Mouse (Mus musculus) embryonic facial prominence, embryonic 11.5 days (tissue): ENCODE data around the gene Ifi208. TPM values are rescaled to one million over a fixed set of nuclear protein-coding genes. Genes with fewer than 3 reads are reported as not detected.
"Not testable (repeated sequence)": the region's sequence is repeated elsewhere in the genome, so short reads cannot be mapped to it uniquely, and the experiment has no call there.

Experiments used
- ATAC-seq: fragments of 200-750 bp; cut with Nextera tagmentation; replicated peaks from 2 replicates; pipeline ENCODE4 v1.8.0; 2017; ENCODE audit warnings: low read depth; ENCODE audit not compliant: insufficient number of reproducible peaks, low FRiP score, low TSS enrichment
- DNase-seq: peaks from one replicate; pipeline ENCODE4 v3.0.0-alpha.2; 2015; ENCODE audit warnings: low spot score
- H3K27ac ChIP-seq: fragments of 300-500 bp; sonication (generic); replicated peaks from 2 replicates; pipeline ENCODE4 v1.5.1; 2014; ENCODE audit warnings: mild to moderate bottlenecking, low read depth, low read length, control low read depth
- H3K27me3 ChIP-seq: fragments of 300-500 bp; sonication (generic); 2 replicates; pipeline ENCODE4 v1.6.1; 2014; ENCODE audit warnings: mild to moderate bottlenecking, low read length, moderate library complexity, mixed read lengths; ENCODE audit not compliant: control insufficient read depth, insufficient read depth
- H3K36me3 ChIP-seq: fragments of 300-500 bp; sonication (generic); replicated peaks from 2 replicates; pipeline ENCODE4 v1.6.1; 2014; ENCODE audit warnings: low read depth, mild to moderate bottlenecking, low read length, moderate library complexity, mixed read lengths; ENCODE audit not compliant: control insufficient read depth, insufficient read depth
- H3K4me1 ChIP-seq: fragments of 300-500 bp; sonication (generic); 2 replicates; pipeline ENCODE4 v1.6.1; 2014; ENCODE audit warnings: low read length, mixed read lengths; ENCODE audit not compliant: control insufficient read depth, insufficient read depth
- H3K4me2 ChIP-seq: fragments of 300-500 bp; sonication (generic); 2 replicates; pipeline ENCODE4 v1.6.1; 2014; ENCODE audit warnings: low read depth, mild to moderate bottlenecking, control low read depth, low read length, moderate library complexity
- H3K4me3 ChIP-seq: fragments of 300-500 bp; sonication (generic); 2 replicates; pipeline ENCODE4 v1.5.1; 2014; ENCODE audit warnings: low read depth, low read length, control low read depth
- H3K9ac ChIP-seq: fragments of 300-500 bp; sonication (generic); replicated peaks from 2 replicates; pipeline ENCODE4 v1.6.1; 2014; ENCODE audit warnings: mild to moderate bottlenecking, control low read depth, low read length
- H3K9me3 ChIP-seq: fragments of 300-500 bp; sonication (generic); replicated peaks from 2 replicates; pipeline ENCODE4 v1.6.1; 2016; ENCODE audit warnings: mild to moderate bottlenecking, low read length, inconsistent platforms, mixed read lengths; ENCODE audit not compliant: control insufficient read depth
- WGBS: fragments of 180-500 bp; shearing (Covaris S2); extraction: QIAGEN DNeasy Blood & Tissue Kit; methylation state at CpG from one replicate; pipeline ENCODE4 v1.1.7; 2014; 5-methylcytosine and 5-hydroxymethylcytosine counted together
- polyA plus RNA-seq: library from polyadenylated mRNA; unstranded; fragments of >200 nt; fragmentation: Nextera tagmentation; extraction: Ambion mirVana; gene quantifications from 2 replicates; pipeline ENCODE4 v1.2.1, GENCODE M21; 2014

Gene Ifi208
- polyA plus RNA-seq, result 0.07 and 0.11 TPM in 2 replicates

DNA sequence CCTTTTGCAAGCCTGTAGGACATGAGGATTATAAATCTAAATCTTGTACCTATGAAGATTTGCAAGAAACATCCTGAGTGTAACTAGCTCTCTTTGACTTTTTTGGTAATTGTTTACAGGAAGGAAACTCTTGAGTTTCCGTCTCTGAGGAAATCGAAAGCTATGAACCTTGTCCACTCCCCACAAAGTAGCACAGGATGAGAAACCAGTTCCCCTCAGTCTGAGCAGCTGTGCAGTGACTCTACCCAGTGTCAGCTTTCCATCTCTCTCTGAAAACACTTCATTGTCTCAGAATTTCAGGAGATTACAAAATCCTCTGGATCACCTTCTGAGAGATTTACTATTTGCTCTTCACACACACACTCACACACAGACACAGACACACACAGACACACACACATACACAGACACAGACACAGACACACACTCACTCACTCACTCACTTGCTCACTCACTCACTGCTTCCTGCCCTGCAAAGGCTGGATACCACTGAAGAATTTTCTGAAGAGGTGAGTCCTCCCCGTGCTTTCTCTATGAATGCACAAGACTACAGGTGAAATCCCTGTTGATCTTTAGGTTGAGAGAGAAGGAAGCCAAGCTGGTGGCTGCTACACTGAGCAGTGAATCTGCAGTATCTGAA is at the start of gene Ifi208:
Ifi208 (plus strand) TSS at position 218 of the 640 bp plus-strand sequence.
- H3K9me3 ChIP-seq, H3K4me3 ChIP-seq, H3K9ac ChIP-seq, DNase-seq, ATAC-seq, H3K4me2 ChIP-seq, H3K36me3 ChIP-seq, H3K27ac ChIP-seq, H3K4me1 ChIP-seq, H3K27me3 ChIP-seq: not testable (repeated sequence)
- 48% methylated on average over 3 of the region's 3 CpGs for WGBS

DNA sequence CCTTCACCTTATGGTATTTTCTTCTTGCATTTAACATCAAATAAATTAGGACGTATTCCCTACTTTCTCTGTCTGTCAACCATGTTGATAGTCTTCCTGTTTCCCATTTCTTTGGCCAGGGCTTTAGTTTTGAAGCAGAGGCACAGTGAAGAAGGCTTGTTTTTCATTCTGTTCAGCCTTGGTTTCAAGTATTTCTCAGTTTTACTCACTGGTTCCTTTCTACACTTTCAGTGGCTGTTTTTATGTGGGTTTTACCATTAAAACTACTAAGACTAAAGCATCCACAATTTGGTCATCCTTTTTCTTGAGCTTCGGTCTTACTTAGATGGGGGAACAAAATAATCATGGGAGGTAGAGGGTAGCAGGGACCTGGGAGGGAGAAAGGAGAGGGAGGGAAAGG is 49.4 kb upstream of the Ifi208 start:
- Histone ChIP-seq H3K4me2 (no peak overlapping the region), H3K36me3 (no peaks in the 10 kb centered on the region), H3K4me3 (no peak overlapping the region), H3K4me1 (no peaks in the 10 kb centered on the region), H3K27ac (no peak overlapping the region), H3K27me3 (no peaks in the 10 kb centered on the region), H3K9ac (no peak overlapping the region), H3K9me3 (no peaks in the 10 kb centered on the region)
- DNase-seq (no peak), ATAC-seq (no peak)
- WGBS, result 87% methylated on average over 2 of the region's 2 CpGs

DNA sequence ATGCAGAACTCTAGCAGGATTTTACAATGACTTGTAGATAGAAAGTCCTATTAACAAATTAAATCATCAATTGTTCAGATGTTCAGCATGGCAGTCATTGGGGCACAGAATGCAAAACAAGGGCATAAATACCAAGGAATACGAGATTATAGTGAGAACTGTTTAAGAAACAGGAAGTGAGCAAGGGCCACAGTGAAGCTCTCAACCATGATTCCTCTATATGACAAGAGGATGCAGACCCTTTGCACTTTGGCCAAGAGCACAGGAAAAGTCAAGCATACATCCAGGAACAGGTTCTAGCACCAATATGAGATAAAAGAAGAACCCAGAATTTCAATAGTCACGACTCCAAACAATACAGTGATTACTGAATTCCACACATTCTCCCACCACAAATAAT is 46.8 kb upstream of the Ifi208 start:
- Histone ChIP-seq H3K9ac (no peak overlapping the region), H3K4me2 (no peak overlapping the region), H3K27me3 (no peaks in the 10 kb centered on the region), H3K4me3 (no peak overlapping the region), H3K27ac (no peak overlapping the region), H3K9me3 (no peaks in the 10 kb centered on the region), H3K36me3 (no peaks in the 10 kb centered on the region), H3K4me1 (no peaks in the 10 kb centered on the region)
- WGBS, result 78% methylated on average over 2 of the region's 2 CpGs
- ATAC-seq (no peak), DNase-seq (no peak)

DNA sequence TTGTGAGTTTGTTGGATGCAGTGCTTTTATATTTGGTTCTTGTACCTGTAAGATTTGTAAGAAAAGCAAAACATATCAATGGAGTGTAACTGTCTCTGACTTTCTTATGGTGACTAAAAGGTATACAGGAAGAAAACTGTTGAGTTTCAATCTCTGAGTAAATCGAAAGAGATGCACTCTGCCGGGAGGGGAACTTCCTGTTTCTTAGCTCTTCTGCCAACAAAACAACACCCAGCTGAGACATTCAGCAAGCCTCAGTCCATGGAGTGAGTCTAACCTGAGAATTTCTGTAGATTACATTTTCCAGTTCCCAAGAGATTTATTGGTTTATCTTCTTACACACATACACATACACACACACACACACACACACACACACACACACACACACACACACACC is 42.9 kb upstream of the Ifi208 start, which contains the start of gene Ifi209:
Ifi209 (plus strand) TSS at position 296 of the 400 bp plus-strand sequence.
- not testable (repeated sequence) for H3K9me3 ChIP-seq, H3K4me3 ChIP-seq, H3K36me3 ChIP-seq, H3K27ac ChIP-seq, ATAC-seq, H3K4me1 ChIP-seq, H3K9ac ChIP-seq, H3K27me3 ChIP-seq, DNase-seq, H3K4me2 ChIP-seq
- 88% methylated on average over 2 of the region's 2 CpGs for WGBS

DNA sequence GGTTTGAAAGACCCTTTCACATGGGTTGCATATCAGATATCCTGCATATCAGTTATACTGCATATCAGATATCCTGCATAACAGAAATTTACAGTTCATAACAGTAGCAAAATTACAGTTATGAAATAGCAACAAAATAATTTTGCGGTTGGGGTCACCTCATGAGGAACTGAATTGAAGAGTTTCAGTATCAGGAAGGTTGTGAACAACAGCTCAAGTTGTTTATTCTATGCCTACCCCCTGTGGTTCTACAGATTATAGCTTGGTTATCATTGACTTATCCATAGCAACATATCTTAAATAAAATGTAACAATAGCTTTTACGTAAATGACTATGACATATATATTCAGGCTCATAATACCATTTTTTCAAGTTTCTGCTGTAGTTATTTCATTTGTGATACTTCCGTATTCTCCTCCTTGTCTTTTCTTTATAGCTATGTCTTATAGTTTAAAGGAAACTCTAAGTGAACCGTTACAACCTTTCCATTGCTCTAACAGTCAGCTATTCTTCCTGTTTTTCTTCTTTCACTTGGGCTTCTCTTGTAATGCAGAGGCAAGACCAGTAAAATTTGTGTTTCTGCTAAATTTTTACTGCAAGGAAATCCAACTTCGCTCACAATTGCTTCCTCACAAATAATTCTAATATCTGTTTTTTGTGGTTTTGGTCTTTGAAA is 39.4 kb upstream of the Ifi208 start:
- Histone ChIP-seq H3K4me1 (no peaks in the 10 kb centered on the region), H3K27me3 (no peaks in the 10 kb centered on the region), H3K4me3 (no peak overlapping the region), H3K4me2 (no peak overlapping the region), H3K9me3 (no peaks in the 10 kb centered on the region), H3K27ac (no peak overlapping the region), H3K36me3 (no peaks in the 10 kb centered on the region), H3K9ac (no peak overlapping the region)
- ATAC-seq (no peak), DNase-seq (no peak)
- 90% methylated on average over 5 of the region's 5 CpGs for WGBS

DNA sequence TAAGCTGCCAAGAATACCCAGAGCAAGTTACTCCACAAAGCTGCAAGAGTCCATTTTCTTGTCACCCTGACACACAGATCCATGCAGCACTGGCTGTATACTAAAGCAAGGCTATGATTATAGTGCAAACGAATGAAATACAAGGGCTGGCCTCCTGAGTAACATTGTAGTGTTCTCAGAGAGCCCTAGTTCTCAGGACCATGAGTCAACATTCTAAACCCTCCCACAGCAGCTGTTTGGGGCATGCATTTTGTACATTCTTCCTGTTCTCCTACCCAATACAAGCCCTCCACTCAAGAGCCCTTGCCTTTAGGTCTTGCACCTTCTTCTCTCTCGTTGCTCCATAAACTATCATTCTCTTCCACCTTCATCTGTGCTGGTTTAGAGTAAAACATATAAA is 28.1 kb upstream of the Ifi208 start:
- H3K36me3 ChIP-seq, result no peaks in the 10 kb centered on the region
- H3K27me3 ChIP-seq, result no peaks in the 10 kb centered on the region
- 69% methylated on average over 2 of the region's 2 CpGs for WGBS
- no peak for ATAC-seq
- H3K4me1 ChIP-seq, result no peaks in the 10 kb centered on the region
- no peaks in the 10 kb centered on the region for H3K9me3 ChIP-seq
- DNase-seq, result no peak
- H3K9ac ChIP-seq, result no peak overlapping the region
- H3K4me3 ChIP-seq, result no peak overlapping the region
- no peak overlapping the region for H3K4me2 ChIP-seq
- no peak overlapping the region for H3K27ac ChIP-seq

DNA sequence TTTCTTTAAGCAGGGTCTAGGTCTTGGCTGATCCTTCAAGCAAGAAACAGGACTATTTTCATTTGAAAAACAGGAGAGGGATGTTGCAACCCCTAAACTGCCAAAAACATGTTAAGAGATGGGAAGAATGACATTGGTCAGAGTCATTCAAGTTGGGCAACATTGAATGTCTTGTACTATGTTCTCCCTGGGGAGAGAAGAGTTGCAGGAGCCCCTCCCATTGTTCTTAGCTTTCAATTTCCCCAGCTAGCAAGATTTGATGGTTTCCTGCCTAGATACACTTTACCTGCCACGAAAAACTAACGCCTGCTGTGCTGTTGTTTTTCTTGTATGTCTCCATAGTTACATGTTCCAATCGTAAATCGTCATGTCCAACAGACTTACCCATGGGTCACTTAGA is 15.5 kb upstream of the Ifi208 start:
- no peaks in the 10 kb centered on the region for H3K27me3 ChIP-seq
- no peak overlapping the region for H3K27ac ChIP-seq
- H3K4me1 ChIP-seq, result no peaks in the 10 kb centered on the region
- no peak overlapping the region for H3K9ac ChIP-seq
- no peak for DNase-seq
- no peak overlapping the region for H3K4me3 ChIP-seq
- H3K4me2 ChIP-seq, result no peak overlapping the region
- WGBS, result 84% methylated on average over 4 of the region's 4 CpGs
- no peaks in the 10 kb centered on the region for H3K36me3 ChIP-seq
- ATAC-seq, result no peak
- H3K9me3 ChIP-seq, result no peaks in the 10 kb centered on the region

DNA sequence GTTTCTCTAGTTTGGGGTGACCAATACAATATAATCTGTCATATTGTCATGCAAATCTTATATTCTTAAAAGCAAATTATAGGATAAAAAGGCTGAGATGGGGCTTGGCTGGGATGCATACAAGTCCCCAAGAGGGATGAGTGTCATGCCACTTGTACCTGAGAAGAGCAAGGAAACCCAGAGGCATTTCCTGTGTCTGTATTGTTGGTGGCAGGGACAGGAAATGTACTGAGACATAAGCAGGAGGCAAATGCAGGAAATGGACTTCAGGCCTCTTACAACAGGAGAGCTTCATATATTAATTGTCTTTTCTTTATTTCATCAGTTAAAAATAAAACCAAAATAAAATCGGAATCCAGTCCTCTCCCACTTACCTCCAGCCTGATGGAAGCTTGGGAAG is 5.1 kb downstream of the Ifi208 start:
- not testable (repeated sequence) for H3K36me3 ChIP-seq, H3K27me3 ChIP-seq, H3K9me3 ChIP-seq, H3K4me2 ChIP-seq, DNase-seq, H3K4me1 ChIP-seq, H3K27ac ChIP-seq, H3K4me3 ChIP-seq, ATAC-seq, H3K9ac ChIP-seq
- 76% methylated on average over 1 of the region's 1 CpGs for WGBS
